Mouse (Mus musculus) hindbrain, embryonic 11.5 days (tissue): ENCODE results near the gene Cdc42ep2. TPM values are rescaled to one million over a fixed set of nuclear protein-coding genes. Genes with fewer than 3 reads are reported as not detected.

ENCODE experiments used
- ATAC-seq: fragments of 200-750 bp; cut with Nextera tagmentation; 2 replicates; pipeline ENCODE4 v1.8.0; 2017; ENCODE audit warnings: mild to moderate bottlenecking, moderate TSS enrichment, moderate library complexity; ENCODE audit not compliant: low FRiP score
- DNase-seq: peaks from one replicate; pipeline ENCODE4 v3.0.0-alpha.2; 2015; ENCODE audit warnings: low spot score
- H3K27ac ChIP-seq: fragments of 300-500 bp; sonication (generic); 2 replicates; pipeline ENCODE4 v1.5.1; 2014; ENCODE audit warnings: mild to moderate bottlenecking, low read depth, low read length
- H3K27me3 ChIP-seq: fragments of 300-500 bp; sonication (generic); 2 replicates; pipeline ENCODE4 v1.6.1; 2014; ENCODE audit warnings: mild to moderate bottlenecking, low read length, moderate library complexity, mixed read lengths; ENCODE audit not compliant: control insufficient read depth, insufficient read depth
- H3K36me3 ChIP-seq: fragments of 300-500 bp; sonication (generic); 2 replicates; pipeline ENCODE4 v1.6.1; 2014; ENCODE audit warnings: mild to moderate bottlenecking, low read length, moderate library complexity, mixed read lengths; ENCODE audit not compliant: control insufficient read depth, insufficient read depth
- H3K4me1 ChIP-seq: fragments of 300-500 bp; sonication (generic); replicated peaks from 2 replicates; pipeline ENCODE4 v1.6.1; 2014; ENCODE audit warnings: low read length, mixed read lengths; ENCODE audit not compliant: control insufficient read depth, insufficient read depth
- H3K4me2 ChIP-seq: fragments of 300-500 bp; sonication (generic); replicated peaks from 2 replicates; pipeline ENCODE4 v1.6.1; 2014; ENCODE audit warnings: mild to moderate bottlenecking, low read depth, low read length
- H3K4me3 ChIP-seq: fragments of 300-500 bp; sonication (generic); 2 replicates; pipeline ENCODE4 v1.5.1; 2014; ENCODE audit warnings: low read depth, low read length
- H3K9ac ChIP-seq: fragments of 300-500 bp; sonication (generic); 2 replicates; pipeline ENCODE4 v1.6.1; 2014; ENCODE audit warnings: low read depth, low read length
- H3K9me3 ChIP-seq: fragments of 300-500 bp; sonication (generic); 2 replicates; pipeline ENCODE4 v1.6.1; 2016; ENCODE audit warnings: low read length; ENCODE audit not compliant: control insufficient read depth
- WGBS: fragments of 180-500 bp; shearing (Covaris S2); extraction: QIAGEN DNeasy Blood & Tissue Kit; methylation state at CpG from one replicate; pipeline ENCODE4 v1.1.7; 2014; 5-methylcytosine and 5-hydroxymethylcytosine counted together
- polyA plus RNA-seq: library from polyadenylated mRNA; unstranded; fragments of >200 nt; fragmentation: Nextera tagmentation; extraction: Ambion mirVana; gene quantifications from 2 replicates; pipeline ENCODE4 v1.2.1, GENCODE M21; 2014

Gene Cdc42ep2
- polyA plus RNA-seq, 1 experiment from 2014 or later = 3.4 TPM

DNA sequence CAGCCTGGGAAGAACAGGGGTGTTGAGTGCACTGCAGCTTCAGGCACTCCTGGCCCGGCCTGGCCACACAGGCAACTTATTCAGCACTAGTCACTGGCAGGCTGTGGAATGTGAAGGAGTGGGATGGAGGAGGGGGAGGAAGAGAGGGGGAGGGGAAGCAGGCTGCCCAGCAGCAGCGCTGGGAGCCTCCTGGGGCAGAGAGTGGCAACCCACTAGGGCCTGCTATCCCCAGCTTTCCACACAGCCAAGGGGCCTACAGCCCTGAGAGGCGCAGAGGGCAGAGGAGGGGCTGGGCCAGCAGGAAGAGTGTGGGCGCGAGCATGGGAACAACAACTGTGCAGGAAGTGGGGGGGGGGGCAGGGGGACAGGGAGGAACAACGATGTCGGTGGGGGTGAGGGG lies 53.3 kb downstream of the Cdc42ep2 start:
- H3K27me3 ChIP-seq = no peaks in the 10 kb centered on the region
- 2% methylated on average over 7 of the region's 7 CpGs for WGBS
- H3K9me3 ChIP-seq = no peaks in the 10 kb centered on the region
- peak overlapping the region; percentile 62 for H3K27ac ChIP-seq
- ATAC-seq (peak; percentile 57), DNase-seq (peak; percentile 60)
- no peaks in the 10 kb centered on the region for H3K36me3 ChIP-seq
- 0 out of 2 replicates have a peak overlapping the region, but pooled peaks have one; percentile 7 for H3K4me2 ChIP-seq
- H3K4me1 ChIP-seq = peaks cover 4% of the 10 kb centered on the region; the same call in 1 of the 2 replicates
- peak overlapping the region; percentile 37 for H3K9ac ChIP-seq
- no peak overlapping the region for H3K4me3 ChIP-seq

DNA sequence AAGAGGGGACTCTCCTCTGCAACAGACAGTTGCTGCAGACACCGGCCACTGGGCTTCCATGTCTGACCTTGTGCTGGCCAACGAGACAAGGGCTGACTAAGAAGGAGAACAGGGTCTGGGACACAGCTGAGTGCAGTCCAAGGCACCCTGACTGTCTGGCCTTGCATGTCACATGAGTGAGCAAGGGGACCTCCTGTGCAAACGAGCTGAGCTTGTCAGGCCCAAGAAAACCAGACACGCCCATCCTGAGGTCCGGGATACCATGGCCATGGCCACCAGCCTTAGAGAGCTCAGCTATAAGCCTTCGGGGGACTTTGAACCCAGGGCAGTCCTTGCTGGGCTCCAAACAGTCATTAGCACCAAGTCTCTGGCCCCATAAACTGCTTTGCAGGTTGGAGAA lies 56.5 kb downstream of the Cdc42ep2 start:
- Histone ChIP-seq H3K9me3 (no peaks in the 10 kb centered on the region), H3K4me1 (0 out of 2 replicates have a peak, but pooled peaks cover 2% of the 10 kb centered on the region), H3K36me3 (peaks cover 2% of the 10 kb centered on the region; the same call in 1 of the 2 replicates), H3K4me2 (no peak overlapping the region), H3K27ac (no peak overlapping the region), H3K27me3 (no peaks in the 10 kb centered on the region), H3K9ac (no peak overlapping the region), H3K4me3 (no peak overlapping the region)
- ATAC-seq (no peak), DNase-seq (no peak)
- WGBS = 85% methylated on average over 6 of the region's 6 CpGs

Other genes with a start within 250 kb of the Cdc42ep2 start
- 13.4 and 14.7 TPM in 2 replicates for gene Map3k11, start 236.1 kb downstream of the Cdc42ep2 start, polyA plus RNA-seq
- 22.9 and 23.1 TPM in 2 replicates for gene Pcnx3, start 235.9 kb downstream of the Cdc42ep2 start, polyA plus RNA-seq
- 0.19 TPM in 1 of 2 replicates, not detected in the other for gene Kcnk7, start 220.4 kb downstream of the Cdc42ep2 start, polyA plus RNA-seq
- gene Ehbp1l1, start 198.5 kb downstream of the Cdc42ep2 start, polyA plus RNA-seq = 4.4 and 6.2 TPM in 2 replicates
- gene Fam89b, start 195.2 kb downstream of the Cdc42ep2 start, polyA plus RNA-seq = 165 and 174 TPM in 2 replicates
- 3.5 and 3.8 TPM in 2 replicates for gene Ltbp3, start 183.9 kb downstream of the Cdc42ep2 start, polyA plus RNA-seq
- 47.2 and 55.7 TPM in 2 replicates for gene Scyl1, start 153.4 kb downstream of the Cdc42ep2 start, polyA plus RNA-seq
- 14.9 and 15.8 TPM in 2 replicates for gene Frmd8, start 49.5 kb downstream of the Cdc42ep2 start, polyA plus RNA-seq
- 1.0 and 1.1 TPM in 2 replicates for gene Slc25a45, start 47.0 kb downstream of the Cdc42ep2 start, polyA plus RNA-seq
- gene Tigd3, start 30.7 kb downstream of the Cdc42ep2 start, polyA plus RNA-seq = 7.0 and 7.5 TPM in 2 replicates
- 154 and 171 TPM in 2 replicates for gene Dpf2, start 11.8 kb downstream of the Cdc42ep2 start, polyA plus RNA-seq
- gene Pola2, start 39.4 kb upstream of the Cdc42ep2 start, polyA plus RNA-seq = 67.7 and 68.3 TPM in 2 replicates
- gene Slc22a20, start 61.3 kb upstream of the Cdc42ep2 start, polyA plus RNA-seq = not detected in 2 replicates
- 3.8 and 4.2 TPM in 2 replicates for gene Capn1, start 91.1 kb upstream of the Cdc42ep2 start, polyA plus RNA-seq
- 23.9 and 27.1 TPM in 2 replicates for gene Syvn1, start 121.8 kb upstream of the Cdc42ep2 start, polyA plus RNA-seq
- 81.7 and 86.6 TPM in 2 replicates for gene Mrpl49, start 133.0 kb upstream of the Cdc42ep2 start, polyA plus RNA-seq
- gene Fau, start 133.0 kb upstream of the Cdc42ep2 start, polyA plus RNA-seq = 749 and 751 TPM in 2 replicates
- gene Znhit2, start 136.4 kb upstream of the Cdc42ep2 start, polyA plus RNA-seq = 39.7 and 41.1 TPM in 2 replicates
- 36.0 and 38.1 TPM in 2 replicates for gene Tm7sf2, start 143.6 kb upstream of the Cdc42ep2 start, polyA plus RNA-seq
- gene Vps51, start 152.4 kb upstream of the Cdc42ep2 start, polyA plus RNA-seq = 47.4 and 49.7 TPM in 2 replicates
- gene Tmem262, start 155.2 kb upstream of the Cdc42ep2 start, polyA plus RNA-seq = not detected in 2 replicates
- gene Gm28374, start 157.4 kb upstream of the Cdc42ep2 start, polyA plus RNA-seq = 1.4 and 1.7 TPM in 2 replicates
- 70.1 and 77.8 TPM in 2 replicates for gene Zfpl1, start 160.1 kb upstream of the Cdc42ep2 start, polyA plus RNA-seq
- gene Cdca5, start 160.2 kb upstream of the Cdc42ep2 start, polyA plus RNA-seq = 45.8 and 51.5 TPM in 2 replicates
- gene AC131692.1, start 169.6 kb upstream of the Cdc42ep2 start, polyA plus RNA-seq = 0.49 and 0.62 TPM in 2 replicates
- gene Naaladl1, start 181.0 kb upstream of the Cdc42ep2 start, polyA plus RNA-seq = 0.38 and 0.59 TPM in 2 replicates
- 62.6 and 62.9 TPM in 2 replicates for gene Sac3d1, start 193.8 kb upstream of the Cdc42ep2 start, polyA plus RNA-seq
- 26.9 and 32.4 TPM in 2 replicates for gene Snx15, start 203.5 kb upstream of the Cdc42ep2 start, polyA plus RNA-seq
- 0.32 TPM in 1 of 2 replicates, not detected in the other for gene Batf2, start 216.2 kb upstream of the Cdc42ep2 start, polyA plus RNA-seq
- gene Arl2, start 216.7 kb upstream of the Cdc42ep2 start, polyA plus RNA-seq = 80.0 and 82.4 TPM in 2 replicates